In the genomic region with DNA sequence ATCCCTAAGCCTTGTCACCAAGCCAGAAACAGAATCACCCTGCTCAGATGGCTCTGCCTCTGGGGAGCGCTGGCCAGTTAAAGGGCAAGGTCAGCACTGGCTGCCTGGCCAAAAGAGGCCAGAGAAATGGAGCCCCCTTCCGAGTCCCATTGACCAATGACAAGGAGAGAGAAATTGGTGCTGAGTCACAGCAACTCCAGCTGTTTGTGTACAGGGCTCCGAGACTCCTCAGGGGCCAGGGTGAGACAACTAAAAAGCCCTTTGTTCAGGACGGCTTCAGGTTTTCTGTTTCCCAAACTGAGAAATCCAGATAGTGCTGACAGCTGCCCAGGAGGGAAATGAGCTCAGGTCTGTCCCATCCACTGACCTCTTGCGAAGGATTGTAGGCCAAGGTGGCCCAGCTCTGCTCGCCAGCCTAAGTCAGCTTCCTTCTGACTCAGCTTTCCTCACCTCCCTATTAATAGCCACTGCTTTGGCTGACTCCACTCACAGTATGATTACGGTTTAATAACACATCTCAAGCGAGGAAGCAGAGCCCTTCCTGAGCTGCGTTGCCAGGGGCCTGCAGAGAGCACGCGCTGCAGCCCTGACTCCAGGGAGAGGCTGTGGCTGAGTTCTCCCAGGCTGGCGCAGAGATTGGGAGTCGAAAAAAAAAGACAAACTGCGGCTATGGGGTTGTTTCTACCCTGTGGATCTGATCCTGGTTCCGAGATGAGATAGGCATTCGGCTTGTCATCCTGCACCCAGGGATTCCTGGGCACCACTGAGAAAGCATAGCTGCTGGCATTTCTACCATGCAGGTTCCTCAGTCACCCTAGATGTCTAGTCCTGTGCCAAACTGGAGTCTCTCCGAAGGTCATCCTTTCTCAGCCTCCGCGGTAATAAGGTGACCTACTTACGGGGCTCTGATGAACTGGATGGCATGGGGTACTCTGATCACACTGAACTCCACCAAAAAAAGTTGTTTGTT, we compare ENCODE assay signal across 8 mouse cellular contexts.
A peak's percentile ranks its signal among the peaks of the same experiment; 100 is the strongest.
DNase-seq lines count a peak whose midpoint lies in the region; ATAC-seq lines count a peak whose summit lies in the region.

No protein-coding gene starts in this region.

- H3K4me2 ChIP-seq in heart, embryonic 11.5 days = peak overlapping the region; percentile 14
- H3K4me2 ChIP-seq in forebrain, embryonic 16.5 days (ENCODE audit: low read length) = no peak overlapping the region

- no peaks in the 10 kb centered on the region for H3K36me3 ChIP-seq in heart, embryonic 11.5 days (ENCODE audit: control insufficient read depth, insufficient read depth, low read length)
- no peaks in the 10 kb centered on the region for H3K36me3 ChIP-seq in forebrain, embryonic 16.5 days (ENCODE audit: control insufficient read depth, insufficient read depth)

- peak overlapping the region; percentile 43; the same call in 1 of the 2 replicates for H3K9ac ChIP-seq in heart, embryonic 11.5 days (ENCODE audit: low read depth, low read length)
- no peak overlapping the region for H3K9ac ChIP-seq in forebrain, embryonic 16.5 days (replicated peaks; ENCODE audit: low read depth, low read length)

- H3K9me3 ChIP-seq in heart, embryonic 11.5 days (replicated peaks; ENCODE audit: control insufficient read depth, low read length) = no peaks in the 10 kb centered on the region
- H3K9me3 ChIP-seq in forebrain, embryonic 16.5 days (ENCODE audit: control insufficient read depth, low read length) = no peaks in the 10 kb centered on the region

- WGBS in heart, embryonic 11.5 days (ENCODE audit: insufficient replicate concordance) = 37% methylated on average over 20 of the region's 20 CpGs
- WGBS in forebrain, embryonic 16.5 days = 62% methylated on average over 20 of the region's 20 CpGs

- no peaks in the 10 kb centered on the region for H3K27me3 ChIP-seq in heart, embryonic 11.5 days (ENCODE audit: control insufficient read depth, insufficient read depth, low read length)
- no peaks in the 10 kb centered on the region for H3K27me3 ChIP-seq in forebrain, embryonic 16.5 days (replicated peaks; ENCODE audit: control insufficient read depth, insufficient read depth, low read length)

- peaks cover 46% of the 10 kb centered on the region for H3K4me1 ChIP-seq in heart, embryonic 11.5 days (ENCODE audit: control insufficient read depth, insufficient read depth, low read length)
- no peaks in the 10 kb centered on the region; the same call in 1 of the 2 replicates for H3K4me1 ChIP-seq in forebrain, embryonic 16.5 days (replicated peaks; ENCODE audit: control insufficient read depth, insufficient read depth, low read length)

- peak; percentile 56 for ATAC-seq in heart, embryonic 11.5 days (replicated peaks; ENCODE audit: insufficient number of reproducible peaks, low FRiP score, low TSS enrichment)
- ATAC-seq in megakaryocyte, adult 5-6 weeks (ENCODE audit: poor library complexity, severe bottlenecking) = peak; percentile 24; the same call in 1 of the 2 replicates
- no peak for ATAC-seq in forebrain, embryonic 16.5 days

- H3K4me3 ChIP-seq in heart, embryonic 11.5 days (ENCODE audit: low read depth, low read length) = no peak overlapping the region
- H3K4me3 ChIP-seq in forebrain, embryonic 16.5 days (replicated peaks; ENCODE audit: low read length) = no peak overlapping the region

- H3K27ac ChIP-seq in heart, embryonic 11.5 days (ENCODE audit: low read depth, low read length) = peak overlapping the region; percentile 58
- no peak overlapping the region for H3K27ac ChIP-seq in forebrain, embryonic 16.5 days (ENCODE audit: low read length)

- peak; percentile 23 for DNase-seq in right cerebral cortex, postnatal 25 days
- no peak for DNase-seq in right cerebral cortex, postnatal 10 days (ENCODE audit: low spot score in 2 of 2)
- peak; percentile 79 to 81 for DNase-seq in cerebellum, postnatal 25 days
- DNase-seq in kidney, postnatal 10 days = peak; percentile 43
- DNase-seq in testis, postnatal 10 days (ENCODE audit: low spot score) = no peak

Comparison
In these comparisons a context has a peak if more than half of its experiments do, and no peak if none do; other contexts are left out.
1. DNase-seq: peak in right cerebral cortex, postnatal 25 days (single experiment), cerebellum, postnatal 25 days (2 of 2) and kidney, postnatal 10 days (single experiment); none in right cerebral cortex, postnatal 10 days (0 of 2) and testis, postnatal 10 days (single experiment).